Mouse (Mus musculus) c-Kit-negative CD71-positive TER-119-positive erythroid progenitor cells, embryonic 14.5 days (primary cell): ENCODE results near the gene Lrrn2.

Experiments
- DNase-seq: peaks from one replicate; pipeline ENCODE4 v3.0.0-alpha.2; 2013; ENCODE audit warnings: low read depth, low spot score

Gene Lrrn2

DNA sequence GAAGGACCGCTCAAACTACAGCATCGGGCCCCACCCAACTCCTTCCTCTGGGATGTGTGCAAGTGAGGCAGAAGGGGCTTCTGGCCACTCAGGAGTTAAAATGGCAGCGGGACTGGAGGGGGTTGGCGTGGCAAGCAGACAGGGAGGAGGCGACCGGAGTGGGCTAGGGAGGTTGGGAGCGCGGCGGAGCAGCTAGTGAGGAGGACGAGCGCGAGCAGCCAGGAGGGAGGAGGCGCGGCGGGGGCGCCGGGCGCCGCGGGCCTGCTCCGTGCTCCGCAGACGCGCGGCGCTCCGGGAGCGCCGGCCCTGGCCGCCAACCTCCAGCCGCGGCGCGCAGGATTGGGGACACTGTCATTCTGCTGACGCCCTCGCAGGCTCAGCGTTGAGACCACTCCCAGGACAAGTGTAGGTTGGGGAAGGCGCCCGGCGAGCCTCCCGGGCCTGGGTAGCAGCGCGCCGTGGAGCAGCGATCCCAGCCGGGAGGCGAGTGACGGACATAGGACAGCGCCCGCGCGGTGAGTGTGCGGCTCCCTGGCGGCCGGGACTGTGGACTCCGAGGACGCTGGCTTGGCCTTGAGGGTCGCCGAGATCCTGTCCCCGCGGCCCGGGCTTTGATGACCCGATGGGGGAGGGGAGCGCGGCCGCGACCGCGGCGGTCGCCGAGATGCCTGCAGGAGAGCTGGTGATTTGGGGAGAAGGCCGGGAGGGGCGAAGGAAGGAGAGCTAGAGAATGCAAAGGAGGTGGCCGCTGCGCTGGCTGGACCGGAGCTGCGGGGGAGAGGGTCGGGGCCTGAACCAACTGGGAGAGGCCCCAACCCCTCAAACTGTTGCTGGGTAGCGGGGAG lies at the start of gene Lrrn2:
Gene Lrrn2, plus strand, starts transcription at position 113 of the 845 bp plus-strand sequence.
- DNase-seq, result no peak

DNA sequence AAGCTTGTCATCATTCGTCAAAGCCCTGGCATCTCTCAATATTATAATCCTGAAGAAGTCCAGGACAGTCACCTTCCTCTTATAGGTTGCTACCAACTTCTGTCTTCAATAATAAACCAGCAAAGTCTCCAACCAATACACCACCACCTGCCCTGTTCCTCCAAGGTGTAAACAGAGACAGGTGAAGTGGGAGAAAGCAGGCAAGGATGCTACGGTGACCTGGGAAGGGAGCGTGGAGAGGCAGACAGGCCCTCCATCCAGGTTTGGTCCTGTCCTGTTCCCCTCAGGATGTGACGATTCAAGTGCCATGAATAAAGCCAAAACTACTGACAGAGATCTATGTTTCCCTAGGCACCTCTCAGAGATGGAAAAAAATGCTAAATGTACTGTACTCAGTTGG lies 48.1 kb upstream of the Lrrn2 start:
- DNase-seq, result no peak

DNA sequence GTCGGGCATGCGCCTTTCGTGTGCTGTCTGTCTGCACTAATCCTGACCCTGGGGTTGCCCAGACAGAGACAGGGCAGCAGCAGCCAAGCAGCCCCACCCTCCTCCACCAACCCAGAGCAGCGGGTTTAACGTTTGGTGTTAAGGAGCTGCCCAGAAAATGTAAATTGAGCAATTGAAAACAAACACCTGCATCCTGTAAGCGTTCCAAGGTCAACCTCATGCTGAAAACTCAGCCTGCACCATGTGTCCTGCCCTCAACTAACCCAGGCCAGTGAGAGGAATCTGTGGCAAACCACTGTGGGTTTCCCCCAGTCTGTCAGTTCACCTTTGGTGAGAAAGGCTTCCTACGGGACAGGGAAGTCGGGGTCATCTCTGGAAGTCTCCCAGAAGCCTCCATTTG lies 46.0 kb upstream of the Lrrn2 start:
- no peak for DNase-seq

DNA sequence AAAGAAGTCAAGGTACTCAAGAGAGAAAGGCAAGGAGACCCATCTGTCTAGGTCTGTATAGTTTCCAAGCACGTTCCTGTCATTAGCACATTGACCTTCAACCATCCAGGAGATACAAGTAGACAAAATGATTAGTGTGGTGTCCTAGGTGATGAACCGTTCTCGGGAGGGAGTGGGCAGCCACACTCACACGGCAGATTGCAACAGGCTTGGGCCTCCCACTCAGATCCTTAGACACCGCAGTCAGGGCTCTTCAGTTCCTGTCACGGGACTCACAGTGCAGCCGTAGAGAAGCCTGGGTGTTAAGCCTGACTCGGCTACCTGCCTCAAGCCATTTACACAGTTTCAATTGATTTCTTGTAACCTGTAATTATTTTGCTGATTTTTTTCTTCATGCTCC lies 43.2 kb upstream of the Lrrn2 start:
- DNase-seq, result no peak

DNA sequence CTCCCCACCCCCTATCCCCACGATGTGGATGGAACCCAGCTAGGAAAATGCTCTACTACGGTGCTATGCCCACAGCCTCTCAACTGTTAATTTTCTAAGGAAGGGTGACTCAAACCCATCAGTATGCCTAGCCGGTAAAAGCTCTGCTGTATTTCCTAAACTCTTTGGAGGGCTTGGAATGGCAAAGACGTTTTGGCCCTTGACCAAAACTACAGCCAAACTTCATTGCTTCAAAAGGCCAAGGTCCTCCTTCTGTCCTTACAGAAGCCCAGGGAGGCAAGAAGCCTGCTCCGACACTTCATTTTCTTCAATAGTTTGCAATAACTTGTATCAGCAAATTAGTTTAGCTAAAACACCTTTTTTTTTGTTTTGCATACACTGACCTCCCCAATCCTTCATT lies 42.4 kb upstream of the Lrrn2 start:
- DNase-seq, result no peak

DNA sequence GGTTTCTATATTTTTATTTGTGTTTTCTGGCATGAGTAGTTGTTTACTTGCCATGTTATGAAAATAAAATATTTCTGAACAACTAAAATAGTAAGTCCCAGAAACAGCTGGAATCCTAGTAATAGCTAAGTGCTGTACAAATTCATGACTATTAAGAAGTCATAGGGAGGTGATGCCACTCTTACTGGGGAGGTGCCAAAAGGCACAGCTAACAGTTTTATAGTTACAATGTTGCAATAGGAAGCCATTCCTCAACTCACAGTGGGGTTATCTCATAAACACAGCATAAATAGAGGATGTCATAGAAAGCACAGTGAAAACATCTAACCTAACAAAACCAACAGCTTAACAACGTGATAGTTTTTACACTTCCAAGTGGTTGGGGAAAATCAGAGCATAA lies 41.7 kb upstream of the Lrrn2 start:
- DNase-seq, result no peak

DNA sequence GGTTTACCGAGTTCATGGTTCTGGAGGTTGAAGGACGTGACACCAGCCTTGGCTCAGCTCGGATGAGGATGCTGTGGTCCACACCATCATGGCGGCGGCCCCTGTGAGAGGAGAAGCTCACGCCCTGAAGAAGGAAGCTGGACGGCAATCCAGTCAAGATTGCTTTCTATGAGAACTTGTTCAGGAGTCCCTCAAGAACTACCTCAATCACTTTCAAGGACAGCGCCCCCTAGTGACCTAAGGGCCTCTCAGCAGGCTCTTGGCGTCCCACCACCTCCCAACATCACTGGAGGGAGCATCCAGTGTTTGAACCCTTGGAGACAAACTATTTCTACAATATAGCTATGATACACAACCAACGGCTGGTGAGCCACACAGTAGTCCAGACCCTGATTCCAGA lies 36.5 kb upstream of the Lrrn2 start:
- DNase-seq, result no peak

DNA sequence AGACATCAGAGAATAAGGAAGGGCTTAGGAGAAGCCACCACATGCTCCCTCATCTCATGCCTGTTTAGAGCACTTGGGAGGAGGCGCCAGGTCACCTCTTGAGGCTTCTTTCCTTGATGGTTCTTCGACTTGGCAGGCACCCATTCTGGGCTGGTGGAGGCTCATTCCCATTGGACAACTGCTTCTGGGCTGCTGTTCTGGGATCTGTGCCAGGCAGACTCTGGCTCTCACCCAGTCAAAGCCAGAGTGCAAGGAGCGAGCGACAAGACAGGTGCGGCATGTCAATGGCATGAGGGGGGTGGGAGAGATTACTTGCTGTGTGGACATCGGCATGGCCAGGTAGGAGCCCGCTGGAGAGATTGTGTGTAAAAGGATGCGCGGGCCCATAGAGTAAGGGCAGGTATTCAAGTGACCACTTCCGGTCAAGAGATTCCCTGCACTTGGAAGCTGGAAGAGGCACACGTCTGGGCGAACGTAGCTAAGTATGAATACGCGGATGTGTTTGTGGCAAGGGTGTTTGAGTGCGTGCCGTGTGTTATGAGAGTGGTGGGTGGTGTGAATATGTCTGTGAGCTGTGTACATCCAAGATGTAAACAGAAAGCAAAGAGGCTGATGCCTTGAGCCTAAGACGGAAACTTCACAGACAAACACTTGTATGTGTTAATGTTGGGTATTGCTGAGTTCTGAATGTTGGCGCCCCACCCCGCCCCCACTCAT lies 35.8 kb upstream of the Lrrn2 start:
- DNase-seq, result no peak

DNA sequence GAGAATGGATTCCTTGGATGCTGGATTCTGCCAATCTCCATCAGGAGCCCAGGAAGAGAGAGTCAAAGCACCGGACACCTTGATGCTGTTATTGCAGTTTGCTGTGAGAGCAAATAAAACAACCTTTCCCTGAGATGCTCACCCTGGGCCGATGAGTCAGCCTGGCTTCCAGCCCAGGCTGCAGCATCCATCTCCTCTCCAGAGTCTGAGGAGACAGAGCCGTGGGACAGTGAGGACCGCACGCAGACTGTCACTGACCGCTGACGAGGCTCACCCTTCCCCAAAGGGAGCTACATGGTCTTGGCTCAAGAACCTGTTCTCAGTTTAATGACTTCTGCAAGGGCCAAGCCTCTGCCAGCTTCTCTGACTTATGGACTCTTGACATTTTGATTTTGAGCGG lies 34.3 kb upstream of the Lrrn2 start:
- DNase-seq, result no peak

DNA sequence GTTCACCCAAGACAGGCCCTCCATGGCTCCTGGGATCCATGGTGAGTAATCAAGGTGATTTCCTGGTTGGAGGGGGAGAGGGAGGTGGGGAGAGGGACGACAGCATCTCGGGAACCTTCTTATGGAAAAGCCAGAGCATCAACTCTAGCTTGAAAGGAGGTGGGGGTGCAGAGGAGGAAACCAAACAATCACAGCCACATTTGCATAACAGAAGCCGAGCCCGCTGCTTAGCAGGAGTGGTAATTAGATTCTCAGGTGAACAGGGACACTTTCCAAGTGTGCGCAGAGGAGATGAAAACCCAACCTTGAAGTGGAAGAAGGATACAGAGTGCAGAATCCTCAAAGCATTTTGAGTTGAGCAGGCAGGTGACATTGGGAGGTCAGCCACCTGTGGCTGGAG lies 29.3 kb upstream of the Lrrn2 start:
- DNase-seq, result no peak

DNA sequence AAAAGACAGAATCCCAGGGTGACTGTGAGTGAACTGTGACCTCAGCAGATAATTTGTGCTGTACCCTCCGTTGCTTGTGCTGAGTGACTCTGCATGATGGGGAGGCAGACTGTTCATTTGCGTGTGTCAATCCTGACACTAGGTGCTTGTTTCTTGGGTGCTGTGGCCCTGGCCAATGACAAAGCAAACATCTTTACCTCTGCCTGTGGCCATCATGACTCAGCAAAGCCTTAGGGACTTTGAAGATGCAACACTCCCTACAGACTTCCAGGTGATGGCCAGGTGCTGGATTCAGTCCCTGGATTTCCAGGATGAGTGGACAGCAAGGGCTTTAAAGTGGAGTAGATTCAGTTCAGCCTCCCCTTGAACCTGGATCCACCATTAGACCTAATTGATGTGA lies 28.8 kb upstream of the Lrrn2 start:
- no peak for DNase-seq

DNA sequence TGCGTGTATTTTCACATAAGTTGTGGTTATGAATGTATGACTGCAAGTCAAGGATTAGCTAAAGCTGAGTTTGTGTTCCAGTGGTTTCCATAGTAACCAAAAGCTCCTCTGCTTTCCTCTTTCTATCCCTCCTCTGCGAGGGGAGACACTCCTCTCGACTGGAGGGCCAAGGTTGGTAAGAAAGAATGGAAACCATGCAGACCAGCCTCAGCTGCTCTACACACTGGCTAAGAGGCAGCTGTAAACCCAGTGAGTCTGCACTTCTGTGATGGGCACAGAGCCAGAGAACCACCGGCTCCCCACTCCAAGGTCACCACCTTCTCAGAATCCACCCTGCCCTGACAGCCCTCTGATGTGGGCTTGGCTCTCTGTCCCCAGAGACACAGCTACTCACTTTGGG lies 28.3 kb upstream of the Lrrn2 start:
- DNase-seq, result no peak

DNA sequence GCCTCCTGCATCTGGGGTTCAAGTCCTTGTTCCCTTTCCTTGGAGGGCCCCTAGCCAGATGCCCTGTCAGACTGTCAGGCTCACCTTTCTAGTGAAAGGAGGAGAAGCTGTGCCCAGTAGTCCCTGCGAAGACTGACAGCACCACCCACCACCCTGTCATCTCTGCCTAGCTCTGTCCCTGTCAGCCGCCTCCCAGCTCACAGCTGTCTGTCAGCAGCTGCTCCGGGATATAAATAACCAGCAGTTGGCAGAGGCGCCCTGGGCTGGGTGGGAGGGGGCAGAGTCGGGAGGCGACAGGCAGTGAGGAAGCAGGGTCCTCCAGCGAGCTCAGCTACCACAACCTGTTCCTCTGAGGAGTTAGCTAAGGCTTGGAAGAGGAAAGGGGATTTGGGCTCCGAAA lies 26.8 kb upstream of the Lrrn2 start:
- DNase-seq, result no peak

DNA sequence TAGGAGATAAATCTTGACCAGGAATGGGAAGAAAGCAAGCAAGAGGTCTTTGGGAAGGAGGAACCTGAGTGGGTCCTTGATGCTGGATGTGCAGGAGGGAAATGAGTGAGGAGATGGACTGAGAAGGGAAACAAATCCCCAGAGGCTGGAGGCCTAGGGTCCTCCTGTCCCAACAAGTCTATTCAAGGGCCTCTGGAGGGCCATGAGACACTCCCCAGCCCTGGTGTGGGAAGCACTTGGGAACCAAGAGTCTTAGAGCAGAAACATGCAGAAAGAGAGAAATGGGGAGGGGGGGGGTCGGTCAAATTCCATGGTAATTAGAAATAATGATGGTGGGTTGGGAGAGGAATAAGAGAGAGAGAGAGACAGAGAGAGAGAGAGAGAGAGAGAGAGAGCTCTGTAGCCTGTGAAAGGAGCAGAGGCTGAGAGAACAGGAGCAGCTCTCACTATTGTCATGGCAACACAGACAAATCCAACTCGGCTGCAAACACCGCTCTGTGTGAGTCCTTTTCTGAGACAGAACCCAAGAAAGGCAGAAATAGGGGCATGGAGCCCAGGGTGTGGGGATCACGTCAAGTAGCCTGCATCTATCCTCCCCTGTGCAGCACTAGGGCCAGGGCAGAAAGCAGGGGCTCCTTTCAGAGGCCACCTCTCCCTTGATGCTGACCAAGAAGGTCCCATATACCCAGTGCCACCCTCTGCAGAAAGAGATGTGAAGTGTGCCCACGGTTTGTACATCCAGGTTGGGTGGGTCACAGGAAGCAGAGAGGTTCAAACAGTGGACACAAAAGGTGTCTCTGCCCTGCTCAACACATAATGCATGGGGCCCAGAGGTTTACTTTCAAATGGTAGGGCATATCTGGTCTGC lies 21.3 kb upstream of the Lrrn2 start:
- no peak for DNase-seq

DNA sequence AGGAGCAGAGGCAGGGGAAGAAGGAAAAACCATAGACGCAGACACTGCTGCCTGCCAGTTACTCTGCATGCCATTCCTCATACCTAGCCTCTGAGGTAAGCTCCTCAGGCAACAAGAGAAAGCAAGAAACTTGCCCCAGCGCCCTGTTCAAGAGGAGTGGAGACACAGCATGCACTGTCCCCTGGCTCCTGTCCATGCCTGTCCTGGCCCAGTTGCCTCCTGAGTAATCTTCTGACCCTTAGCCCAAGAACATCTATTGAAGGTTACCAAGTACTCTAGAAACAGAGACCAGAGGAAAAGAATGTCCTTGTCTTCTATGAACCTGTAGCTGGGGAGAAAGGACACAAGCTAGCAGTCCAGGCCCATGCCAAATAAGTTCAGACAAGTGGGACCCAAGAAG lies 15.9 kb upstream of the Lrrn2 start:
- DNase-seq, result no peak

DNA sequence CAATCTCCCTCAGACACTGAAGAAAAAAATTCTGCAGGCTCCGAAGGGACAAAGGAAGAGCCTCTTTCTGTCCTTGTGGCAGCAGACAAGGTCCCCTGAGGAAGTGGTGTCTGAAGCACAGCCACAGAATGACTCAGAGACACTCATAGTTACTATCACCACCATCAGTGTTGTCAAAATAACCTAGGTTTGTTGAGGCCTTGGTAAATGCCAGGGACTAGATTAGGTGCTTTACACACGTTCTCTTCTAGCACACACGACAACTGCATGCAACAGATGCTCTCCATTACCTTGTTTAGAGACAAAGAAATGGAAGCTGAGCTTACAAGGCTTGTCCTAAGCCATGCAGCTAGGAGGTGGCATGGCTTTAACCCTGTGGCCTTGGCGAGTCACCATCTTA lies 14.5 kb upstream of the Lrrn2 start:
- DNase-seq, result no peak

DNA sequence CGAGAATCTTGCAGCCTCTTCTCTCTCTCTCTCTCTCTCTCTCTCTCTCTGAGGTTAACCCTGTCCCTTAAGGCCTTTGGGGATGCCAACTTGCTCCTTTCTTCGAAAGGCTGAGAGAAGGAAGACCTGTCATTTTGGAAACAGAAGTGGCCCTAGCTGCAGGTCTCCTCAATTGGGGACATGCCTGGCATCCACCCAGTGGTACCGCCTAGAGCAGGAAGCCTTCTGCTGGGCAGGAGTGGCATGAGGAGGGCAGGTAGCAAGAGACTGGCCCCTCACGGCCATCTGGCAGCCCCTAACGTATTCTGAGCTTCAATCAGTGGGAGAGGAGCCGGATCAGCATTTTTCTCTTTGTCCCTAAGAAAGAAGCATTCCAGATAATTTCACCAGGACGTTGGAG lies 9.7 kb upstream of the Lrrn2 start:
- no peak for DNase-seq

DNA sequence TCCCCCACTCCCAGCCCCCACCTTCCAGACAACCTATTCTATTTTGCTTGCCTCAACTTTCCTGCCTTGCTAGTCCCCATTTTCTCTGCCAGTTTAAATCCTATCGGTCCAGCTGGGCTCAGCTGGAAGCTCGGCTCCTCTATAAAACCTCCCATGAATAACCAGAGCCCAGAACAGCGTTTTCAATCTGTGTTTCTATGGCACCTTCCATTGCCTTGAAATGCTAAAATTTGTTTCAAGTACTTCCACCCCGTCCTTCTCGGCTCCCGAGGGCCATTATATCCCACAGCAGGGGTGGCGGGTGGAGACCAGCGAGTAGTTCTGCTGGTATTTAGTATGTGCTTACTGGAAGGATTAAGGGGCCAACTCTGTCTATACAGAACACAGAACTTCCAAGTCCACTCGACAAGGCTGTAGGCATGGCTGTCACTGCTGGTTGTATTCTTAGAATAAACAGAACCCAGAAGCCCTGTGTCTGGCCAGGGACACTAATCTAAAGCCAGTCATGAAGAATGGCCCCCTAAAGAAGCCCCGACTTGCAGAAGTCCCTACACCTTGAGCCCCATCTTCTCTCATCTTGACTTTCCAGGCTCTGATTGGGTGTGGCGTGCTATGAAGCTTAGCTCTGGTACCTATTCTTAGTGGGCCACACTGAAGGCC lies 992 bp upstream of the Lrrn2 start:
- no peak for DNase-seq

DNA sequence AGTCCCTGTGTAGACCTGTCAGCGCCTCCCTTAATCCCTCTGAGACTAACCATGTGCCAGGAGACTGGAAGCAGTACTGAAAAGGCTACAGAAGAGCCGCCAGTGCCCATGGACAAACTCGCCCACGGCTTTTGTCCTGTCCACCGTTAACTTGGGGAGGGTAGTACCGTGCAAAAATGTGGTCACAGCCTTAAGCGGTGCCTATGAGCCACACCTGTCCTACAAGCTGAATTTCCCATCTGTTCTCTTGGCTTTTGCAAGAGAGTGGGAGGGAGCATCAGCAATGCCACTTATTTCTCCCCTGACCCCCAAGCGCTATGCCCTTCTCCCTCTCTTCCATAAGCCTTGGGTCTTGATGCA lies 292 bp upstream of the Lrrn2 start:
- no peak for DNase-seq

DNA sequence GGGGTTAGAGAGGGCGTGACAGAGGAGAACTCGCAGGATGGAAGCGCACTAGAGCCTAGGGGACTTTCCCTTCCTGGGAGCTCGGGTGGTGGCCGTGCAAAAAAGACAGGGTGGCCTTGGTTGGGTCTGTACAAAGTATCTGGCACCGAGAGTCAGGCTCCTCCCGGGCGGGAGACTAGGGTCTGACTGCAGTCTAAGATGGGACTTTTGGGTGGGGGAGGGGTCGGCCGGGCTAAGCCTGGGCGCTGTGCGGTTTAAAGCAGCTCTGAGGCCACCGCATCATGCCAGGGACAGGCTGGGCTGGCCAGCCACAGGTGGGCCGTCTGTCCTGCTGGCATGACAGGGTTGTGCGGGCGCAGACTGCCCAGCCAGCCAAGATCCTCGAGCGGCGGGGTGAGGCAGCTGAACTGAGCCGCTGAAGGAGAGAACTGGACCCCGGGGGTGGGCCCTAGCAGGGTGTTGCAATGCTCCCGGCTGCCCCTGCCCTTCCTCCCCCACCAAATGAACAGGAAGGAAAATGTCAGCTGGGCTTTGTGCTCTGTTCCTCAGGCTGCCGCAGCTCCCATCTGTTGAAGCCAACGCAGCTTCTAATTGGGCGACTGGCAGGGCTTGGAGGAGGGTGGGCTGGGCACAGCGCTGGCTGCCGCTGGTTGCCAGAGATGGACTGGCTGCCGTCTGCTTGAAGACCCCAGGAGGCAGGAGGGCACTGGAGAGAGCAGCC lies 1.1 kb downstream of the Lrrn2 start:
- DNase-seq, result no peak

DNA sequence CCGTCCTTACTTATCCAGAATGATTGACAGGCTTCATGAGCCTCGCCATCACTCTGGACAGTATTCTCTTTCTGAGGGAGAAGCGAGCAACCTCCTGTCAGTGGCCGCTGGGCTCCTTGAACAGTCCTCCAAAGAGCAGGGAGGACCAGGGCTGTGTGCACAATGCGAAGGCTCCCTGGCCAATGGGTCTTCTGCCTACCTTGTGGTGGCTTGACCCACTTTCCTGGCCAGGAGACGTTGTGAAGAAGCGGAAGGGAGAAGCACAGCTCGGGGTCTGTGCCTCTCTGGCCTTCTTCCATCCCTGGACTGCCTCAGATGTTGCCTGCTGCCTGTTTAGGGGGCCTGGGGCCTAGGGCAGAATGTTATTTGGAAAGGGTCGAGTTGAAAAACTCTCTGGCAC lies 1.8 kb downstream of the Lrrn2 start:
- DNase-seq, result no peak
